Mouse (Mus musculus): ENCODE measurements at regions not wholly inside any gene's neighbourhood (a gene's known extent, or its start where the extent isn't known, plus 50 kb on each side); places are given as distances from the start of the nearest gene placed in this dataset.
A peak's percentile ranks its signal among the peaks of the same experiment; 100 is the strongest.
"Not testable (repeated sequence)": the region's sequence is repeated elsewhere in the genome, so short reads cannot be mapped to it uniquely, and the experiment has no call there.

DNA sequence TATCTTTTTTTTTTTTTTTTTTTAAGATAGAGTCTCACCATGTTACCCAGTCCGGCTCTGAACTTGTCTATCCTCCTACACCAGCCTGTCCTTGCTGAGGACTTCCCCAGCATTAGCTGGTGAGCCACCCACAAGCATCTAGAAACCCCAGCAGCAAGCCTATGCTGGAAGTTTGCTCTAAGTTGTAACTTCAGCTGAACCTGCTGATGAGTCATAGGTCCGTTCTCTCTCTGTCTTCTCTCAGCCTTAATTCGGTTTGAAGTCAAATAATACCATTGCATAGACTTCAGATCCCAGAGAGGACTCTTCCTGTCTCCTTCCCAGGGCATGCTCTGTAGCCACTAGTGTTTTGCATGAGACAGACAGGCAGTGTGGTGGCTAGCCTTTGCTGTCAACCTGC lies 68.3 kb upstream of the Myrip start:
- WGBS = 78% methylated on average over 3 of the region's 3 CpGs

GRCm38 (mm10) chr9:120235054-120235453 lies 66.3 kb upstream of the Myrip start:
- H3K36me3 ChIP-seq (ENCODE audit: control insufficient read depth, insufficient read depth, low read length); H3K27ac ChIP-seq (ENCODE audit: insufficient read depth, low read depth, low read length); H3K27me3 ChIP-seq (replicated peaks; ENCODE audit: control insufficient read depth, insufficient read depth, low read length); H3K4me3 ChIP-seq (ENCODE audit: insufficient read depth, low read depth, low read length); H3K4me1 ChIP-seq (ENCODE audit: control insufficient read depth, insufficient read depth, low read length): not testable (repeated sequence)
- DNase-seq = peak; percentile 32
- peak; percentile 36 for TF ChIP-seq CTCF (conservative IDR thresholded peaks at IDR 0.05; ENCODE audit: insufficient read depth, insufficient read length, low read depth, low read length)
- 82% methylated on average over 4 of the region's 4 CpGs for WGBS

More for the DNA sequence above, 68.3 kb upstream of the Myrip start:
- Histone ChIP-seq H3K36me3 (ENCODE audit: control insufficient read depth, insufficient read depth, low read length) (no peaks in the 10 kb centered on the region), H3K4me3 (ENCODE audit: insufficient read depth, low read depth, low read length) (no peak overlapping the region), H3K27ac (ENCODE audit: insufficient read depth, low read depth, low read length) (no peak overlapping the region), H3K4me1 (ENCODE audit: control insufficient read depth, insufficient read depth, low read length) (no peaks in the 10 kb centered on the region), H3K27me3 (replicated peaks; ENCODE audit: control insufficient read depth, insufficient read depth, low read length) (no peaks in the 10 kb centered on the region)
- DNase-seq = no peak
- no peak for TF ChIP-seq POLR2A (IDR thresholded peaks at IDR 0.05; ENCODE audit: low read depth, low read length)
- no peak for TF ChIP-seq CTCF (conservative IDR thresholded peaks at IDR 0.05; ENCODE audit: insufficient read depth, insufficient read length, low read depth, low read length)

DNA sequence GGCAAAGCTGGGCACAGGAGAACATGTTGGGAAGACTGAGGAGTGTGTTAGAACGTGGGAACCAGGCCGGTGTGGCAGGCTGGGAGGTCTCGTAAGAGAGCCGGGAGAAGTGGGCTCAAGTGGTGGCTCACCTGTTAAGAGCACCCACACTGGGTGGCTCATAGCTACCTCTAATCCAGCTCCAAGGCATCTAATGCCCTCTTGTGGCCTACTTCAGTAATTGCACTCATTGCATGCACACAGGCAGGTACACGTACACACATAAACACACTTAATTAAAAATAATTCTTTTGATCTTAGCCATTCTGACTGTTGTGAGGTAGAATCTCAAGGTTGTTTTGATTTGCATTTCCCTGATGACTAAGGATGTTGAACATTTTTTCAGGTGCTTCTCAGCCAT lies 55.9 kb upstream of the Myrip start:
- Histone ChIP-seq H3K36me3 (ENCODE audit: control insufficient read depth, insufficient read depth, low read length) (no peaks in the 10 kb centered on the region), H3K27ac (ENCODE audit: insufficient read depth, low read depth, low read length) (no peak overlapping the region), H3K4me1 (ENCODE audit: control insufficient read depth, insufficient read depth, low read length) (no peaks in the 10 kb centered on the region), H3K27me3 (replicated peaks; ENCODE audit: control insufficient read depth, insufficient read depth, low read length) (no peaks in the 10 kb centered on the region; the same call in 1 of the 2 replicates), H3K4me3 (ENCODE audit: insufficient read depth, low read depth, low read length) (no peak overlapping the region)
- DNase-seq = no peak
- 96% methylated on average over 5 of the region's 5 CpGs for WGBS
- TF ChIP-seq POLR2A (IDR thresholded peaks at IDR 0.05; ENCODE audit: low read depth, low read length) = no peak
- TF ChIP-seq CTCF (conservative IDR thresholded peaks at IDR 0.05; ENCODE audit: insufficient read depth, insufficient read length, low read depth, low read length) = no peak

DNA sequence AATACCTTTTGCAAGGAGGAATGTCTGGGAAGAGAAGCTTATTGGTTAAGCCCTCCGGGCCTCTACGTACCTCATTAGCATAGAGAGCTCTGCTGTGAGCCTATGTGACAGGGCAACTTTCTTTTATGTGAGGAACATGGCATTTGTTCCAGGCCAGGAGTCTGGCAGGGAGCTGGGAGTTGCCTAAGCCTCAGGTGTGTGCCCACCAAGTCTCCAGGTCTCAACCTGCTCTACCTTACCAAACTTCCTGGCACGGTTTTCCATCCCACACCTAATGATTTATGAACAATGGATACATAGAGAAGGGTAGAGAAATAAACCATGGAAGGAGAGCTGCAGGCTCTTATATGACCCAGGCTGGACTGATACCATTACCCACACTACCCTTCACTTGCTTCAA lies 52.6 kb upstream of the Myrip start:
- 74% methylated on average over 3 of the region's 3 CpGs for WGBS
- DNase-seq = no peak
- TF ChIP-seq CTCF (conservative IDR thresholded peaks at IDR 0.05; ENCODE audit: insufficient read depth, insufficient read length, low read depth, low read length) = no peak
- TF ChIP-seq POLR2A (IDR thresholded peaks at IDR 0.05; ENCODE audit: low read depth, low read length) = no peak
- Histone ChIP-seq H3K4me1 (ENCODE audit: control insufficient read depth, insufficient read depth, low read length) (no peaks in the 10 kb centered on the region), H3K4me3 (ENCODE audit: insufficient read depth, low read depth, low read length) (no peak overlapping the region), H3K27me3 (replicated peaks; ENCODE audit: control insufficient read depth, insufficient read depth, low read length) (no peaks in the 10 kb centered on the region), H3K36me3 (ENCODE audit: control insufficient read depth, insufficient read depth, low read length) (no peaks in the 10 kb centered on the region), H3K27ac (ENCODE audit: insufficient read depth, low read depth, low read length) (no peak overlapping the region)
